Mouse (Mus musculus): ENCODE results near the gene Prss48. TPM values are rescaled to one million over a fixed set of nuclear protein-coding genes. Genes with fewer than 3 reads are reported as not detected.

Prss48 gene
- not detected in 2 replicates for total RNA-seq (2015)
- not detected in 2 replicates for total RNA-seq (2017)

GRCm38 (mm10) chr3:86002423-86002822 is at the start of gene Prss48:
Gene Prss48, minus strand, starts transcription at chr3:86002491.
- ATAC-seq (replicated peaks; ENCODE audit: poor library complexity), result 0 out of 2 replicates have a peak, but pooled peaks have one; percentile 29

DNA sequence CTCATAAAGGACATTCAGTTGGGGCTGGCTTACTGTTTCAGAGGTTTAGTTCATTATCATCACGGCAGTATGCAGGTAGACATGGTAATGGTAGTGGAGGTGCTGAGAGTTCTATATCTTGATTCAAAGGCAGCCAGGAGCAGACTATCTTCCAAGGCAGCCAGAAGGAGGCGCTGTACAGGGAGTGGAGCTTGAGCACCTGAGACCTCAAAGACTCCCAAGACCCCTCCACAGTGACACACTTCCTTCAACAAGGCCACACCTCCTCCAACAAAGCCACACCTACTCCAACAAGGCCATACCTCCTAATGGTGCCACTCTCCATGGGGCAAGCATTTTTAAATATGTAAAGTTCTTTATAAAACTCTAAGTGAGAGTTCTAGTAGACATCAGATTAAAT is 46.8 kb upstream of the Prss48 start:
- ATAC-seq (replicated peaks; ENCODE audit: poor library complexity), result no peak

DNA sequence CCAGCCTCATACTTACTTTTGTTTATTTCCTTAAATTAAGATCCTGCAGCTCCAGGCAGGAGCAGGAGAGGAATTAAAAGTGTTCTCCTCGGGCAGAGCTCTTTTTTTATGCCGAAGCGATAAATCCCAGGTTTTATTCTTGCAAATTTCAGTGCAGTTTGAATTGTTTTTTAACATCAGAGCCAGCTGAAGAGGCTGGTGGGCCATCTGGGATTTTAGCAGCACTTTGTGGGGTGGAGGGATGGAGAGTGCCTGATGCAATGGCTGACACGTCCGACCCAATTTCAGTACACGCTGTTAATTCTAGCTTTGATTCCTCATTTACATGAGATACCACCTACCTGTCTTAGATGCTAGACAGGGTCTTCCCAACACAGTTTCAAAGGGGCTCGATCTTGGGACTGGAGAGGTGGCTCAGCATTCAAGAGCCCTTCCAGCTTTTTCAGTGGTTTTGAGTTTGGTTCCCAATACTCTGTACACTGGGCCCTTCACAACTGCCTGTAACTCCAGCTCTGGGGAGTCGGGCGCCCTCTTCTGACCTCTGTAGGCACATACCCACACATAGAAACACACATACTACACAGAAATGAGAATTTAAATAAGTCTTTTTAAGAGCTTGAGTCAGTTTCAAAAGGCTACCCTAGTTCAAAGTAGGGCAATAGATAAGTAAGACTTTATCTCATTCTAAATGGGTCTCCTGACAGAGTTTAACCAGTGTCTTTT is 45.6 kb upstream of the Prss48 start:
- no peak for ATAC-seq (replicated peaks; ENCODE audit: poor library complexity)

DNA sequence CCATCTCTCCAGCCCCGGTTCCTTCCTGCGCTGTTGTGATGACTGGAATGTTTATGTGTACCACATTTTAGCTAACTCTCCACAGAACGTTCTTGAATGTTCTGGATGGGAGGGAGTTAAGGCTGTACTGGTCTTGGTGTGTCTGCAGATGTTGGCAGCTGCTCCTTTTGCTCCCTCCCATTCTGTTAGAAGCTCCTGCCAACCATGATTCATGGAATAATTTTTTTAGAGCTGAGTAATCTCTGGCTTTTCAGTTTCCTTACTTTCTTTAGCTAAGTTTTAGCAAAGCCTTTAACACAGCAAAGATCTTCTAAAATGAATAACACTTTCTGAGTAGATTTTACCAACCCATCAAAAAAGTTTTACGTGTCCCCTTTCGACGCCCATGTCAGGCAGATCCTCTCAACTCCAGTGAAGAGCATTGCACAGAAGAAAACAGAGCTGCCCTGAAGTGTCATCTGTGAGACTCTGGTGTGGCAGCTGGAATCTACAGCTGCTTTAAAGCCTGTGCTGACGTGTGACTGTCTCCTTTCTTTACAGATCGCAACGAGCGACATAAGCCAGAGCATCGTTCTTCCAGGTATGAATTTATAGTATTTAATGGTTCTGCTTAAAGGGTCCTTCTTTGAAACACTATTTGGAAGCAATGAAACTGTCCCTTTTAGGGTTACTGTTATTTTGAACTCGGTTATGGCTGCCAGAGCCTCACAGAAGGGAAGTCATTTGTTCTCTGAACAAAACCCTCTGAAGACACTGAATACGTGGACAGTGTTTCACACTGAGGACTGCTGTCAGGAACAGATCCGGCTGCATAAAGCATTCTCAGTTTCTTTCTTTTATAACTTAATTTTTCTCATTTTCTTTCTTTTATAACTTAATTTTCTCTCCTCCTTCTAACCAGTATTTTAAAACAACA is 38.3 kb upstream of the Prss48 start:
- no peak for ATAC-seq (replicated peaks; ENCODE audit: poor library complexity)

- ATAC-seq (replicated peaks; ENCODE audit: poor library complexity), result no peak
Measured at GRCm38 (mm10) chr3:86038648-86039047, 36.4 kb upstream of the Prss48 start.

DNA sequence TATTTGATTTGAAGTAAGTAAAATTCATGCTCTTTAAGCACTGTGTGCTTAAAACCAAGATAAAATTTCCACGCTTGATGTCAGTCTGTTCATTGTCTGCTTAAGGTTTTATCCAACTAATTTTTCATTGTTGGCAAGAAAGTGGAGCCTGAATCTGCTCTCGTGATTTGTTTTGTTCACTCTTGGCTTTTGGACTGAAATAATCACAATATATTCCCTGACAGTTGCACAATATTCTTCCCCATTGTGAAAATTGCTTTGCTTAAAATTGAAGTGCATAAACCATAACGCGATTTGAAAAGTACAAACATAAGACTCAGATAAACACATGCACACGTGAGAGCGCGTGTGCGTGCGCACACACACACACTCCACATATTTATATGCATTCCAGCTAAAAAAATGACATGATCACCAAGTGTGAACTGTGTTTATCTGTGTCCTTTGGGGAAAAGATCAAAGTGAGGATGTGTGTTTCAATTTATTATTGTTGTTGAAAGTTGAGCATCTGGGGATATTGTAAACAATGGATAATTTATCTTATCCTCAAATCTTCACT is 35.7 kb upstream of the Prss48 start:
- no peak for ATAC-seq (replicated peaks; ENCODE audit: poor library complexity)

DNA sequence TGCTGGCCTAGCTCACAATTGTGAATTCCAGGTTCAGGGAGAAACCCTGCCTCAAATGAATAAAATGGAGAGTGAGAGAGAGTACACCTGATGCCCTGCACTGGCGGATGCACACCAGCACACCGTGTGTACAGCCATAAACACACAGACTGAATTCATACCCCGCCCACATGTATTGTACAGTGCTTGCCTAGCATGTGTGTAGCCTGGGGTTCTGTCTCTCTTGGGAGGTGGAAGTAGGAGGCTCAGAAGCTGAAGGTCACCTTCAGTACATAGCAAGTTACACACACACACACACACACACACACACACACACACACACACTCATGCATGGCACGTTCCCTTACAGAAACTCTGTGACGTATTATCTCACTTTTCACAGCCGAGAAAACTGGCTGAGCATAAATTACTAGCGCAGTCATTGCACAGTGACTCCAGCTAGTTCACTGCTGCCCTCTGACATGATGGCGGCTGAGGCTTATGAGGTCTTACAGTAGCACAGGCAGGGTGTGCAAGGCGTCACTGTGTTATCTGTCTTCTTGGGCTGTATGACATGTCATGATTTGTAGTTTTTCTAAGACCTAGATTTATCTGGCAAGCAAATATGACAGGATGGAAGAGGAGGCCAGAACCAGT is 31.3 kb upstream of the Prss48 start:
- no peak for ATAC-seq (replicated peaks; ENCODE audit: poor library complexity)

DNA sequence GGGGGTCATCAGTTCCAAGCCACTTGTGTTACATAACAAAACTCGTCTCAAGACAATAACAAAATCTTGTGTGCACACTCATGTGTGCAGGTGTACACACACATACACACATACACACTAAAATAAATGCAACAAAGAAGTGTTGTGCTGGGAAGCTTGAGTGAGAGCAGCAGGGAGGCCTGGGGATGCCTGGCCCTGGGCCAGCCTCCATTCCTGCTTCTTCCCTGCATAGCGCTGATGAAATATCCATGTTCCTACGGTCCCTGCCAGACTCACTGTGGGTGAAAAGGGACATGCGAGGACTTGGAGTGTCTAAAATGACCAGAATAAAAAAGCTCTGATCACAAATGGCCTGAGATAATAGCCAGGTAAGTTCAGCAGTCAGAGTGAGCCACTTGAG is 28.3 kb upstream of the Prss48 start:
- ATAC-seq (replicated peaks; ENCODE audit: poor library complexity), result no peak

DNA sequence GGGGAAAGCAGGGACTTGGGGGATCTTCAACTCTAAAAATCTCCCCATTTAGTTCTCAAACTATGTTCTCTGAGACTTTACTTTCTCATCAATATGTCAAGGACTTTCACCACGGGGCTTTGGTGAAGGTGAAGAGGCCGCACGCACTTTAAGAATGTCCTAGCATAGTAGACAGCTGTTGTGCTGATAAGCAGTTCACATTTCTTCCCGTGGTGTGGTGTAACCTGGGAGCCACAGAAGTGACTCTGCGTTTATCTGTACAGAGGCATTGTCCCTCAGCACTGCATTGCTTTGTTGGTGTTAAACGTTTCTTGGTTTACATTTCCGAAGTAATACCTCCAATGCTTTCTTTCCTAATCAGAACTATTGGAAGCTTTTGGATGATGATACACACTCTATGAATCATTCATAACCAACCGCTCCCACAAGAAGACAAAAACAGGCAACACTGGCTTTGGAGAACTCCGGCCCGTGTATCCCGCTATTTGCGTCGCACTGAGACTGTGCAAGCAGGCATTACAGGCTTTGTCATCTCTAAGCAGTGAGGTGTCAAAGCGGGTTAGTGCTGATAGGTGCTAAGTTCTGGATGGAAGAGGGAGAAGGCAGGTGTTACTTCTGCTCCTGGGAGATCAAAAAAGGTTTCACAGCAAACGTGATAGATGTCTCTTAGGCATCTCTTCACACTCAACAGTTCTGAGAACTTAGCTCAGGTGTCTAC is 26.5 kb upstream of the Prss48 start:
- peak; percentile 39; the same call in 1 of the 2 replicates for ATAC-seq (replicated peaks; ENCODE audit: poor library complexity)

- ATAC-seq (replicated peaks; ENCODE audit: poor library complexity), result no peak
Measured at GRCm38 (mm10) chr3:86025341-86026137, 23.2 kb upstream of the Prss48 start.

- ATAC-seq (replicated peaks; ENCODE audit: poor library complexity), result no peak
Measured at GRCm38 (mm10) chr3:86024065-86024795, 21.9 kb upstream of the Prss48 start.

DNA sequence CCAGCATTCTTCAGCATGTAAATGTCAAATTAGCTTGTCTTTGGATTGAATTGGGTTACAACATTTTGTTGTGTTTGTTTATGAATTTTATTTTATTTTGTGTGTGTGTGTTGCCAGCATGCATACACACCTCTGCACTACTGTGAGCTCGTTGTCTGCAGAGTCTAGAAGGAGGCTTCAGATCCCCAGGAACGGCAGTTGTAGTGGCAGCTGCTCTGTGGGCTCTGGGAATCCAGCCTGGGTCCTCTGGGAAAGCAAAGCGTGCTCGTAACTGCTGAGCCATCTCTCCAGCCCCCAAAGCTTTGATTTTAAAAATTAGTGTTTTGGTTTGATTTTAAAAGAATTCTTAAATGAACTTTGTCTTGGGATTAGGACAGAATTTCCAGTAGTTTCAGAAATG is 19.4 kb upstream of the Prss48 start:
- ATAC-seq (replicated peaks; ENCODE audit: poor library complexity), result no peak

- no peak for ATAC-seq (replicated peaks; ENCODE audit: poor library complexity)
Measured at GRCm38 (mm10) chr3:86020921-86021650, 18.8 kb upstream of the Prss48 start.

DNA sequence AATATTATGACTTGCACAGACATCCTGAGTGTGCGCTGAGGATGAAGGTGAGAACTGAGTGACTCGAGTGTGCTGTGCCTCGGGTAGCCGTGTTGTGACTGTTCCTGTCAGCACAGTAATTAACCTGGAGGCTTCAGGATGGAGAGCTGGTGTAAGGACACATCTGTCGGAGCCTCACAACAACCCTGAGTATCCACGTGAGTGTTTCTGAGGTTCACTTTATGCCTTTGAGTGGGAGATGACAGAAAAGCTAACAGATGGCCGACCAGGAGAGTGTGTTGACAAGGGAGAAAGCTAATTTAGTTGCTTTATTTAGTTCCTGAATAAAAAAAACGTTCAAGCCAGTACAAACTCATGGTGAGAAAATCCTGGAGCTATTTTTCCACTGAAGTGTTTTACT is 15.2 kb upstream of the Prss48 start:
- no peak for ATAC-seq (replicated peaks; ENCODE audit: poor library complexity)

DNA sequence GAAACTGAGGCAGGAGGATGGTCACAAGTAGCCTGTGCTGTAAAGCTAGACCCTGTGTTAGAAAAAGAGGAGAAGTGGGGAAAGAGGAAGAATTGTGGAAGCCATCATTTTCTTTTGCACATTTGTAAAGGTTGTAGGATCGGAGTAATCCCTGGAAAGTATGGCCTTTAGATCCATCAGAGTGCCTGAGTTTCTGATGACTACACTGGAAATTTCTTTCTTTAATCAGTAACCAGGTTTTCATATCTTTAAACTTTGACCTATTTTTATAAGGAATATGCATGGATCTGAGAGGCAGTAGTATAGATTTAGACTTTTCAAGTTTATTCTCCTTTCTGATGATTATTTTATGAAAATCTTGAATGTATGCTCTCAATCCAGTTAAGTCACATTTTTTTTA is 14.7 kb upstream of the Prss48 start:
- ATAC-seq (replicated peaks; ENCODE audit: poor library complexity), result no peak

DNA sequence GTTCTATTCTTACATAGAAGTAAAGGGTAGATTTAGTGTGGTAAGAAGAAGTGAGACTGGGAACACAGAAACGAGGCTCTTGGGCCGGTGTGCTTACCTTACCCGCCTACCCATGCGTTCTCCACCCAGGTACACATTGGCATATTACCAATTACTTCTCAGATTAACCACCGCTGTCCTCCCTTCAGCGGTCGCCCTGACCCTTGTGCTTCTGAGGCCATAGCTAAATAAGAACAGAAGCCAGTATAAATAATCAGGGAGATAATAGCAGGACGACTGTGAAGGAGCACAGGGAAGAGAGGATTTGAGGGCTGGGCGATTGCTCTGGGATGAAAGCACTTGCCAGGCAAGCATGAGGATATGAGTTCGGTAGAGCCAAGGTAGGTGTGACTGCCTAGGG is 11.5 kb upstream of the Prss48 start:
- no peak for ATAC-seq (replicated peaks; ENCODE audit: poor library complexity)

- no peak for ATAC-seq (replicated peaks; ENCODE audit: poor library complexity)
Measured at GRCm38 (mm10) chr3:86011833-86012232, 9.5 kb upstream of the Prss48 start.

GRCm38 (mm10) chr3:86011373-86011772 is 9.1 kb upstream of the Prss48 start:
- ATAC-seq (replicated peaks; ENCODE audit: poor library complexity), result no peak

Data from megakaryocyte progenitor cell, adult 5-6 weeks (primary cell).